Mouse (Mus musculus): ENCODE data around the gene Trappc12.

- TF ChIP-seq HCFC1 (IDR thresholded peaks at IDR 0.05; ENCODE audit: borderline replicate concordance, insufficient read depth, low read length) (no peak), CHD2 (IDR thresholded peaks at IDR 0.05; ENCODE audit: low read depth, low read length) (no peak)
These were observed 42.3 kb upstream of the Trappc12 start for GRCm38 (mm10) chr12:28792613-28793012.

Measured in ES-E14 (cell line).